Mouse (Mus musculus) bone marrow macrophage, adult 2 months (primary cell): ENCODE data around the gene Ap5s1. TPM values are rescaled to one million over a fixed set of nuclear protein-coding genes. Genes with fewer than 3 reads are reported as not detected.
A peak's percentile ranks its signal among the peaks of the same experiment; 100 is the strongest.

ENCODE experiments used
- H3K27ac ChIP-seq: 2 replicates; pipeline ENCODE4 v1.5.1; 2012; ENCODE audit warnings: low read depth, low read length; ENCODE audit not compliant: insufficient read depth
- H3K4me1 ChIP-seq: 2 replicates; pipeline ENCODE4 v1.6.1; 2012; ENCODE audit warnings: low read length; ENCODE audit not compliant: control insufficient read depth, insufficient read depth
- H3K4me3 ChIP-seq: 2 replicates; pipeline ENCODE4 v1.5.1; 2012; ENCODE audit warnings: mild to moderate bottlenecking, low read length, moderate library complexity; ENCODE audit not compliant: insufficient read depth
- CTCF ChIP-seq: IDR thresholded peaks from 2 replicates; pipeline ENCODE4 v1.5.1; 2012; ENCODE audit warnings: low read depth, mild to moderate bottlenecking, low read length, moderate library complexity
- POLR2A ChIP-seq: IDR thresholded peaks from 2 replicates; pipeline ENCODE4 v1.6.1; 2012; ENCODE audit warnings: mild to moderate bottlenecking, low read depth, low read length, borderline replicate concordance
- polyA plus RNA-seq: library from polyadenylated mRNA; stranded (reverse); fragments of >200 nt; gene quantifications from 2 replicates; pipeline ENCODE4 v1.2.4, GENCODE M21; 2012; ENCODE audit not compliant: missing spikeins, insufficient read depth, insufficient read length

The Ap5s1 gene
- polyA plus RNA-seq, 1 experiment, result 28.1 TPM

DNA sequence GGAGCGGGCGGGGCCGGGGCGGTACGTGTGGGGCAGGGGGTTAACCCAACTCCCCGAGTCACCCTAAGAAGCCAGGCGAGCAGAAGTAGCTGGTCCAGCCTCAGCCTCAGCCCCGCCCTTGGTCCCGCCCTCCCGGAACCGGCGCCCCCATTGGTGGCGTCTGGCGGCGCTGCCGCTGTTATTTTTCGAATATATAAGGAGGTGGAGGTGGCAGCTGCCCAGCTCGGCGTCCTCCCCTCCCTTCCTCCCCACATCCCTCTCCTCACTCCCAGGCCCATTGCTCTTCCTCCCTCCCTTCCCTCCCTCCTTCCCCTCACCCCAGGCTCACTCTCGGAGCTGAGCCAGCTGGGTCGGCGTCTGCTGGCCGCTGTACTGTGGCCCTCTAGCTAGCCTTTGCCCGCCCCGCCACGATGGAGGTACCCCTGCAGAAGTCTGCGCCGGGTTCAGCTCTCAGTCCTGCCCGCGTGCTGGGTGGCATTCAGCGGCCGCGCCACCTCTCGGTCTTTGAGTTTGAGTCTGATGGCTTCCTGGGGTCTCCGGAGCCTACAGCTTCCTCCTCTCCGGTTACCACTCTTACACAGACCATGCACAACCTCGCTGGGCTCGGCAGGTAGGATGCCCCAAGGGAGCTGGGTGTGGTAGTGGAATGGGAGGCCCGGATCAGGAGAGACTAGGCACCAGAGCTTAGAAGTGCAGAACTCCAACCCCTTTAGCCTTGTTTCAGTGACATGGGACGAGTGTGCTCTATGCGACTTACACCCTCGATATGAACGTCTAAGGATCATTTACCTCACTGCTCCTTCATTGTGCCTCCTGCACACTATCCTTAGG lies 19.9 kb upstream of the Ap5s1 start, which contains the start of the genes Cdc25b and Spef1:
TSS of gene Cdc25b (plus strand) at position 179 of the 831 bp plus-strand sequence.
TSS of gene Spef1 (minus strand) at position 512 of the 831 bp plus-strand sequence.
- Histone ChIP-seq H3K4me1 (peaks cover 34% of the 10 kb centered on the region), H3K4me3 (peak within 1 kb of the TSS; percentile 83), H3K27ac (peak within 1 kb of the TSS; percentile 21; the same call in 1 of the 2 replicates)
- TF ChIP-seq CTCF, result no peak
- TF ChIP-seq POLR2A, result no peak

DNA sequence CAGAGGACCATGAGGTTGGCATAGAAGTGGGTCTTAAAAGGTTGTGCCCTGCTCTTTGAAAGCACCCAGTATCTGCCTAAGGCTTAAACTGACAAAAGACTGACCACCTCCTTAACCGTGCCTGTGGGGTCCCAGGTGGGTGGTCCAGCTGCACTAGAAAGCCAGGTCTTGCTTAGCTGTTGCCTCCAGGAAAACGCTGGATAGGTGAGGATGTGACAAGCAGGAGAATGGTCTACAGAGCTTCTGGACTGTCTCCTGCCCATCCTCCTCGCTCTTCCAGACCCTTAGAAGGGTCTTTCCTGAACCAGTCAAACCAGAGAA lies 19.3 kb upstream of the Ap5s1 start:
- Histone ChIP-seq H3K4me3 (peak overlapping the region; percentile 83), H3K27ac (no peak overlapping the region; the same call in 1 of the 2 replicates), H3K4me1 (peaks cover 34% of the 10 kb centered on the region)
- no peak for TF ChIP-seq CTCF
- TF ChIP-seq POLR2A, result no peak

DNA sequence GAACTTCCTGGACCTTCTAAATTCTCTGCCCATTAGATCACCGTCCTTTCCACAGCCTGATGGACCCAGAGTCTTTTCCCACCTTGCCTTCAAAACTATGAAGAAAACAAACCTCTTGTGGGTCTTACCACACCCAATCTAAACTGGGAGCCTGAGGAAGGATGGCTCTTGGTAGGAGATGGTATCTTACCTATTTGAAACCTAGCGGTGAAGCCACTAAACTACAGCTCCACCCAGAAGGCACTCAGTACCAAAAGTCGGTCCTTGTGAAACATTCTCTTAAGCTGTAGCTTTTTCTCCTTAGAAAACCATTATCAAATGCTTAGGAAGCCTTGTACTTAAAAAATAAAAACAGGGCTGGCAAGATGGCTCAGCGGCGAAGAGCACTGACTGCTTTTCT lies 18.6 kb upstream of the Ap5s1 start:
- Histone ChIP-seq H3K4me3 (no peak overlapping the region), H3K4me1 (peaks cover 34% of the 10 kb centered on the region), H3K27ac (no peak overlapping the region)
- no peak for TF ChIP-seq POLR2A
- TF ChIP-seq CTCF, result no peak

DNA sequence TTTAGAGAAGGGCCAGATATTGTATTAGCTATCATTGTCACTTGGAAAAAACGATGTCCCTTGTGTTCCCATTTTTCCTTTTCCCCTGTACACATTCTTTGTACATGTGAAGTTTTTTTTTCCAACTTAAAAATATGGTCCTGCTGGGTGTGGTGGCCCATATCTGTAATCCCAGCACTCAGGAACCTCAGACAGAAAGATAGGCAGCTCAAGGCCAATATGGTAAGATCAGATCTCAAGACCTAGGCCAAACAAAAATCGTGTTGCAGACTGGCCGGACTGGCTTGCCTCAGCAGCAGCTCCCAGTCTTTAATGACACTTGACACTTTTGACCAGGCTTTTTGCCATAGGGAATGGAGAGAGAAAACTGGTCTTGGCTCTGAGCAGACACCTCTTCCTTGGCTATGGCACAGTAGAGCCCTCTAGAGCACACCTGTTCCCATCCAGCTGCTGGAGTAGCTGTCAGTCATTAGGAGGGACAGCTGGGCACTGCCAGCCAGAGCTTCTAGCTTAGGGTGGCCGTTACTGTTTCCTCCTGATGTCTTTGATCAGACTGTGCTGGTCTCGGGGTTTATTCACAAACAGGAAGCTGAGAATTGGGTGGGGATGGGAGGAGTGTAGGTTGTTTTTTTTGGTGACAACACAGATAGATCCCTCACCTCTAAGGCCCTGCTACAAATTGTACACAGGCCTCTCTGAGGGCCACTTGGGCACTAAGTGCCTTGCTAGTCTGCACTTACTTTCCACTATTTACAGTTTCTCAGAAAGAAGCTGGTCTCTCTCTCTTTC lies 17.2 kb upstream of the Ap5s1 start:
- no peak overlapping the region for H3K4me3 ChIP-seq
- peaks cover 34% of the 10 kb centered on the region for H3K4me1 ChIP-seq
- TF ChIP-seq CTCF (no peak), POLR2A (no peak)
- peak overlapping the region; percentile 30; the same call in 1 of the 2 replicates for H3K27ac ChIP-seq

DNA sequence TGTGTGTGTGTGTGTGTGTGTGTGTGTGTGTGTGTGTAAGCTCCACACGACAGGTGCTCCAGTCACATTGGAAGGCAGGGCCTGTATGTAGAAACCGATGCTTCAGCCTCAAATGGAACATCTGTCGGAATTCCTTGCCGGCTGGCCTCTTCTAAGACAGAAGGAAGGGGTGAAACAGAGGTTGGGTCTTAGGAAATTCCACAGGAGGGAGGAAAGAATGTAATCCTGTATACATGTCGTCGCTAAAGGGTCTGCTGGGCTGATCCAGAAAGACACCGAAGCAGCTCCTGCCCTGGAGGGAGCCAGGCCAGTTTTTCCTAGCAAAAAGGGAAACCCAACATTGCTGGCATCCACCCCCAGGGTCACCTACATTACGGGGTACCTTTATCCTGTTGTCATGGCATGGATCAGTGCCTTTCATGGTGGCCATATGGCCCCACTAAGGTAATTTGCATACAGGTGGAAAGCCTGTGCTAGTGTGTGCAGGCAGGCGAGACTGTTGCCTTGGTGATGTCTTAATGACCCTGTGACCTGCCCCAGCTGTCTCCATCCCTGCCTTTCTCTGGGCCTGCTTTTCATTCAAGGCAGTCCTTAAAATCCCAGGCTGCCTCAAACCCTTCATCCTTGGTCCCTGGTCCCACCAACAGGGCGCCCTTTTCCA lies 16.4 kb upstream of the Ap5s1 start:
- no peak overlapping the region for H3K4me3 ChIP-seq
- no peak overlapping the region for H3K27ac ChIP-seq
- TF ChIP-seq POLR2A, result no peak
- TF ChIP-seq CTCF, result no peak
- peaks cover 34% of the 10 kb centered on the region for H3K4me1 ChIP-seq

DNA sequence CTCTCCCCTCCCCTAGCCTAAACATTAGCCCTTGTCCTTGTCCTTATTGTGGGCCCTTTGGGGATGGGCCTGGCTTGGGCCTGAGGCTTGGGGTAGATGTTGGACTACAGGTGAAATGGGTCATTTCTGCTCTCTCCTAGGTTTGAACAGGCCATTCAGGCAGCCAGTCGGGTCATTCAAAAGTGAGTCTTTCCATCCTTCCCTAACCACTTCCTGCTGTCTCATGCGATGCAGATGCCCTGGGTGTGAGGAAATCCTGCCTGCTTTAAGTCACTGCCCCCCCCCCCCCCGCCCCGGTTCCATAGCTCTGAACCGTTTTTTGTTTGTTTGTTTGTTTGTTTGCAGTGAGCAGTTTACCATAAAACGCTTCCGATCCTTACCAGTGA lies 15.9 kb upstream of the Ap5s1 start:
- TF ChIP-seq CTCF (no peak), POLR2A (no peak)
- peaks cover 32% of the 10 kb centered on the region for H3K4me1 ChIP-seq
- H3K4me3 ChIP-seq, result no peak overlapping the region
- no peak overlapping the region for H3K27ac ChIP-seq

DNA sequence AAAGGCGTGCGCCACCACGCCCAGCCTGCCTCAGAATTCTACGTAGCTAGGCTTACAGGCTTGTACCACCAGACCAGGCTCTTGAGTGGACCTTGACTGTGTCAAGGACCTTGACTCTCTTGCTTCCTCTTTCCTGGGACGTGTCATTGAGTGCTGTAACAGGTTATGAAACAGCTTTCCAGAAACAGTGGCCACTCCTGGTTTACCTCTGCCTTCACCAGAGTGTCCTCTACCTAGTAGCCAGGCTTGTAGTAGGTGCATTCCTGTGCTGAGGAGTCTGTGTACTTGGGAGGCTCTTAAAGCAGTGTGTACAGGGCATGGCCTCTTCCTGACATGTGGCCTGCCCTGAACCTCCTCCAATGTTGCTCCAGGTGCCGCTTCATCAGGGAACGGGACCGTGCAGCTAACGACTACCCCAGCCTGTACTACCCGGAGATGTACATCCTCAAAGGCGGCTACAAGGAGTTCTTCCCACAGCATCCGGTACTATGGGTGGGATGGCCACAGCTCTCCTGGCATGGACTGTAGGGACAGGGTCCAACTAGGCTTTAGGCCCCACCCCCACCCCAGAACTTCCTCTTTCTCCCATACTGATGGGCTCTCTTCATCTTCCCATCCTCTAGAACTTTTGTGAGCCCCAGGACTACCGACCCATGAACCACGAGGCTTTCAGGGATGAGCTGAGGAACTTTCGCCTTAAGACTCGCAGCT lies 10.1 kb upstream of the Ap5s1 start:
- no peak overlapping the region for H3K27ac ChIP-seq
- peaks cover 11% of the 10 kb centered on the region for H3K4me1 ChIP-seq
- no peak for TF ChIP-seq CTCF
- no peak overlapping the region for H3K4me3 ChIP-seq

DNA sequence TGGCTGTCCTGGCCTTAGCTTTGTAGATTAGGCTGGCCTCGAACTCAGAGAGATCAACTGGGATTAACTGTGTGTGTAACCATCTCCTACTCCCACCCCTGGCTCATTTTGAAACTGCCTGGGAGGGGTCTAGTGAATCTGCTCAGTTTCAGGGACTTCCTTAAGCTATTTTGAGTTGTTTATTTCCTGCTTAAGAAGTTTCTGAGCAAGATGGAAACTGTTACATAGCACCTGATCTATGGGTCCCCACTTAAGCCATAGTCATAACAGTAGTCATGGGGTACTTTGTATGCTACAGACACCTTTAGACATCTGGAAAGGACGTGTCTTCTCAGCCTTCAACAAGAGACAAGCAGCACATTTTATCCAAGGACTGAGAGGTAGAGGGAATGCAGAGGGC lies 6.2 kb upstream of the Ap5s1 start:
- TF ChIP-seq POLR2A, result no peak
- TF ChIP-seq CTCF, result no peak
- H3K4me1 ChIP-seq, result peaks cover 36% of the 10 kb centered on the region
- H3K4me3 ChIP-seq, result no peak overlapping the region
- no peak overlapping the region for H3K27ac ChIP-seq

DNA sequence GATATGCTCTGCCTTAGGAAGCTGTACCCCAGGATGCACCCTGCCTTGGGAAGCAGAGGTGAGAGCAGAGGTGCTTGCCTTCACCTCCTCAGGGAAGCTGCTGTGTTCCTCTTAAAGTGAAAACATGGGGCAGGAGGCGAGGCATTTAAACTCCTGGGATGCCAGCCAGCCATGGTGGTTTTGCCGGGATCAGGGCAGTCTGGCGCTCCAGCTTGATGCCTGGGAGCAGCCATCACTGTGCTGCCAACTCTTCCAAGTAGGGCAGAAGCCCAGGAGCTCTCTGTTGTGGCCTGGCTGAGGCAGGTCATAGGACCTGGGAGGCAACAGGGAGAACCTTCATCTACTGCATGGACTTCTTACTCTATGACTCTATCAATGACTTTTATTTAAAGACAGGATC lies 5.6 kb upstream of the Ap5s1 start:
- H3K4me1 ChIP-seq, result peaks cover 42% of the 10 kb centered on the region
- TF ChIP-seq POLR2A (no peak), CTCF (no peak)
- no peak overlapping the region for H3K4me3 ChIP-seq
- H3K27ac ChIP-seq, result no peak overlapping the region
